Mouse (Mus musculus) regulatory T cell (primary cell): Measurements from ENCODE around the gene Mta1.

Experiments used
- in situ Hi-C: fragments of 300-600 bp; cut with MboI, MseI; formaldehyde crosslinking; loops from one replicate; pipeline ENCODE4 v1.15.1; 2025; ENCODE audit warnings: high pct_unique_total_duplicates

Mta1 gene

GRCm38 (mm10) chr12:113097749-113098281, at the start of gene Mta1:
TSS of gene Mta1 (plus strand) at chr12:113098278.
- in situ Hi-C loops = loop anchor here (5.0 kb wide), 1 partner anchor 81 kb away; no protein-coding TSS in a partner anchor

DNA sequence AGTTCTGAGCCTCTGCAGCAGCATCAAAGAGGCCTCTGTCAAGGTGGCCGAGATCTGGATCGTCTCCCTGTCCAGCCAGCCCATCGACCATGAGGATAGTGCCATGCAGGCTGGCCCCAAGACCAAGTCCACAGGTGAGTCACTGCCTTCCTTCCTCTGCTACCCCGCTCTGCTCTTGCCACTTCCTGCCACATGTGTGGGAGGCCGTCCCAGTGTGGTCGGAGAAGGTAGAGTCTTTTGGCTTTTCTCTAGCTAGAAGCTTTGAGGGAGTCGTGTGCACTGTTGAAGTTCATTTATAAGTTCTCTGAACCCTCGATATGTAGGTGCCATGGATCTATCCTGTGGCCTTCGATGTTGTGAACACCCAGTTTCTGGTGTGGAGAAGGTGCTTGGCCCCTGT, 48.2 kb upstream of the Mta1 start:
- in situ Hi-C loops = loop anchor here (5.0 kb wide), 1 partner anchor 33 kb away; no protein-coding TSS in a partner anchor

- in situ Hi-C loops = loop anchor here (5.0 kb wide), 1 partner anchor 33 kb away; no protein-coding TSS in a partner anchor
Measured at GRCm38 (mm10) chr12:113050671-113051070, 47.4 kb upstream of the Mta1 start.

DNA sequence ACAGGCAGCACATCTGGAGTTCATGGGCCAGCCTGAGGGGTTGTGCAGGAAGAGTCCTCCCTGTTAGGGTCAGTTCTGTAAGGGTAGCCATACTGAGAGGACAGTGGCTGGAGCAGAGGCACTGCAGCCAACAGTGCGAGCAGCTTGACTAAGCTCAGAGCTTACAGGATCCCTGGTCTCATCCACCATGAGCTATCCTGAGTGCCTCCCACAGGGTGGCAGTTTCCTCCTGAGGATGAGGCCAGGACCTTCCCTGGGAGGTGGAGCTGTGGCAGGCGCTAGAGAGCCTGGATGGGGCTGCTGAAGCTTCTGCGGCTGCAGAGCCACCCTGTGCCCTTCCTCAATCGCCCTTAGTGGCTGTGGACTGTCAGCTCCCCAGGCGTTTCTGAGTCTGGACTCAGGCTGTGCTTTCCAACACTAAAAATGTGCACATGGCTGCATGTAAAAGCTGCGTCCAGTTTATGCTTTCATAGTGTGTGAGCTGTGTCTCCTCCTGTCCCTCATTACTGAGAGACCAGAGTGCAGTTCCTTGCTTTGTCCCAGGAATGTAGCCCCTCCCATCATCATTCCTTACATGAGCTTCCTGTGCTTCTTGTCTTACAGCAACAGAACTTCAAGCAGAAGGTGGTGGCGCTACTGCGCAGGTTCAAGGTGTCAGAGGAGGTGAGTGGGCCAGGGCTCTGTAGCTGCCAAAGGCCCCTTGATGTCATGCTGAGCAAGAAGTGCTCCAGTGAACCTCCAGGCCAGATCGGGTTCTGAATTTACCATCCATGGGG, 46.3 kb upstream of the Mta1 start:
- in situ Hi-C loops = loop anchor here (5.0 kb wide), 1 partner anchor 35 kb away; no protein-coding TSS in a partner anchor

- in situ Hi-C loops = no loop called here
Measured at GRCm38 (mm10) chr12:113056089-113056488, 42.0 kb upstream of the Mta1 start.

GRCm38 (mm10) chr12:113060178-113060577, 37.9 kb upstream of the Mta1 start:
- in situ Hi-C loops = no loop called here

DNA sequence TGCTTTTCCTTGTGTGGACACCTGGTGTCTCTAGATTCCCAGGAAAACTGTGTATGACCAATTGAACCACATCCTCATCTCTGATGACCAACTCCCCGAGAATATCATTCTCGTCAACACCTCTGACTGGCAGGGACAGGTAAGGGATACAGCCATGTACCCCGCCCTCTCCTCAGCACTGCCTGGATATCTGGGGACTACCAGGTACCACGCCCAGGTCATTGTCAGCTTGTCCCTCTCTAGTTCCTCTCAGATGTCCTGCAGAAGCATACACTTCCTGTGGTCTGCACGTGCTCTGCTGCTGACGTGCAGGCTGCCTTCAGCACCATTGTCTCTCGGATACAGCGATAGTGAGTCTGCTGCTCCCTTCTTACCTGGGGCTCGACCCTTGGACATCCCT, 36.5 kb upstream of the Mta1 start:
- in situ Hi-C loops = no loop called here

DNA sequence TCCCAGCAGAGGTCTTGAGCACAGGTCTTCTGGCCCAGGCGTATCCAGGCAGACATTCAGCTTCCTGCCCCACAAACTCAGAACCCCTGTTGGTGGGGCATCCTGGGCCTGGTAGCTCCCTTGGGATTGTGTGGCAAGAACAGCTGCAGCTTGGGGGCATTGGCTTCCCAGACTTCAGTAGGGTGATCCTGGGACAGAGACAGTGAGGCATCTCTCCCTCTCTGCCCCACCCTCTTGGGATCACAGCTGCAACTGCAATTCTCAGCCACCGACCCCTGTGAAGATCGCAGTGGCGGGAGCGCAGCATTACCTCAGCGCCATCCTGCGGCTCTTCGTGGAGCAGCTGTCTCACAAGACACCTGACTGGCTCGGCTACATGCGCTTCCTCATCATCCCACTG, 35.9 kb upstream of the Mta1 start:
- in situ Hi-C loops = no loop called here

DNA sequence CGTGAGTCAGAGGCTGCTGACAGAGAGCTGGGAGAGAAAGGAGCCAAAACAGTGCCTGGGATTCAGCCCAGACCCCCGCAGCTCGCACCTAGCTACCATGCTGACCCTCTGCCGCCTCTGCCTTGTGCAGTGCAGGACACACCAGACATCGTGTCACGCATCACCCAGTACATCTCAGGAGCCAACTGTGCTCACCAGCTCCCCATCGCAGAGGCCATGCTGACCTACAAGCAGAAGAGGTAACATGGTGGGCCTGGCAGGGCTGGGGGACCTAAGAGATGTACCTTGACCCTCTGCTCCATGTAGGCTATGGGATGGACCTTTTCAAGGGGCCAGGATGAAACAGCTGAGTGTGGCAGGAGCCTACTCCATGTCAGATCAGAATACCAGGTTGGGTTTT, 34.4 kb upstream of the Mta1 start:
- in situ Hi-C loops = no loop called here

DNA sequence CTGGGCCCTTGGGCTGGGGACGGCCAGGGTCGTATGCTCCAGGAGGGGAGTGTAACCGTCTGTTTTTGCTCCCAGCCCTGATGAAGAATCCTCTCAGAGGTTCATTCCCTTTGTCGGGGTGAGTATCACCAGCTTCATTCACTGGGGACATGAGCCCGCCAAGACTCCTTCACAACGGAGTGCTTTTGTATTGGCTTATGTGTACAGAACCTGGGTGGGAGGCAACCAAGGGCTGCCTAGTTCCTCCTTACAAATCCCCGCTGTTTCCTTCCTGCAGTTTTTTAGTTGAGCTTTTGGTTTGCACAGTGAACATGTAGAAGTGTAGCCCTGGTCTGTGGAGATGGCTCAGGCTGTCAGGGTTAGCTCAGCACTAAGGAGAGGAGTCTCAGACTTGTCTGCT, 30.1 kb upstream of the Mta1 start:
- in situ Hi-C loops = no loop called here

GRCm38 (mm10) chr12:113069389-113069788, 28.7 kb upstream of the Mta1 start:
- in situ Hi-C loops = no loop called here

GRCm38 (mm10) chr12:113071321-113071720, 26.8 kb upstream of the Mta1 start:
- in situ Hi-C loops = loop anchor here (10.0 kb wide), 1 partner anchor 67 kb away; the partner anchor contains the start of gene Brf1

- in situ Hi-C loops = loop anchor here (10.0 kb wide), 1 partner anchor 67 kb away; the partner anchor contains the start of gene Brf1
Measured at GRCm38 (mm10) chr12:113071827-113072226, 26.3 kb upstream of the Mta1 start.

DNA sequence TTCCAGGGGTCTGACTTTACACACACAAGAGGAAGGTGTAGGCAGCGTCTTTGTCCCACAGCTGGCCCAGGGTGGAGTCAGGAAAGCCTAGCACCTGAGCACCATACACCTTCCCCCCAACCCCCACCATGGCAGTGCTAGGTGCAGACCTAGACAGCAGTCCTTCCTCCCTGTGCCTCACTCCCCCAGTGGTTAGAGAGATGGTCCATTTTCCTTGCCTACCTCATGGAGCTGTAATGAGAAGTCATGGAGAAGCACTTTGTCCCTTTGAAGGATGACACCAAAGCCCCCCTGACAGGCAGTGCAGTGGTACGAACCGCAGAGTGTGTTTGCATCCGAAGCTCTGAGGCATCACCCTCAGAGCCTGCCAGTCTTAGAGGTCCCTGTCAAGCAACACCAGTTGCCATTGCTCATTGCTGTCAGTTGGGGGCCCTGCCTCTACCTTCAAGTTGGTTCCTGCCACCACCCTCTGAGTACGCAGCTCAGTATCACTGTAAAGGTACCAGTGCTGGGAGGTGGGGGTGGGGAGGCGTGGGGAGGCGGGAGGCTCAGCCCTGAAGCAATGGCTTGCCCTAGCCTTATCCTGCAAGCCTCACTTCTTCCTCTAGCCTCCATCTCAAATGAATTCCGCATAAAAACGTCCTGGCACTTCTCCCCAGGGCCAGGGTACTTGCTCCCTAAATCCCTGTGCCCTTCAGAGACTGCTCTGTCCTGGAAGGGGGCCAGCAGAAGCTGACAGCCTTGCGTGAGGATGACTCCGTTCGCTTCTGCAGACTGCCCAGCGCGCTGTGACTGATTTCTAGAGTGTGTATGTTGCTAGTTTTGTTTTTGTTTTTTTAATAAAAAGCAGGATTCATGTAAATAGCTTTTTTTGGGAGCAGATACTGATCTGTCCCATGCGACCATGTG, 24.4 kb upstream of the Mta1 start:
- in situ Hi-C loops = loop anchor here (10.0 kb wide), 1 partner anchor 69 kb away; the partner anchor contains the start of gene Brf1

GRCm38 (mm10) chr12:113074329-113075062, 23.6 kb upstream of the Mta1 start, which contains the start of gene Tex22:
TSS of gene Tex22 (plus strand) at chr12:113074502.
- in situ Hi-C loops = loop anchor here (10.0 kb wide), 1 partner anchor 70 kb away; the partner anchor contains the start of gene Brf1

DNA sequence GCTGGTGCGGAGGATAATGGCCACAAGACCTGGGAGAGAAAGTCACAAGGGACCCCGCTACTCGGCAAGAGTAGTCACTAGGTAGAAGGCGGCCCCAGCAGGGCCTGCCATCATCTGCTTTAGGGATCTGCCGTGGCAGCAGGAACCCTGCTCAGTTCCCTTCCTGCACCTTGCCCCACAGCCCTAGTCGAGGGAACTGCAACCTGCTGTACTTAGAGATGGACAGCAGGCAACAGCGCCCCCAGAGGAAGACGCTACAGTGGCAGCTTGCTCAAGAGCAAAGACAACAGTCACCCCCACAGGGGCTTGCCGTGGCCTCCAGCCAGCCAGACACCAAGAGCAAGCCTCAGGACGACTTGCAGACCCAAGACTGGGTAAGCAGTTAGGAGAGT, 23.0 kb upstream of the Mta1 start:
- in situ Hi-C loops = loop anchor here (10.0 kb wide), 1 partner anchor 70 kb away; the partner anchor contains the start of gene Brf1

- in situ Hi-C loops = loop anchor here (10.0 kb wide), 1 partner anchor 71 kb away; the partner anchor contains the start of gene Brf1
Measured at GRCm38 (mm10) chr12:113075486-113075885, 22.6 kb upstream of the Mta1 start.

GRCm38 (mm10) chr12:113087276-113087675, 10.8 kb upstream of the Mta1 start:
- in situ Hi-C loops = no loop called here

GRCm38 (mm10) chr12:113088026-113088425, 10.1 kb upstream of the Mta1 start:
- in situ Hi-C loops = no loop called here

DNA sequence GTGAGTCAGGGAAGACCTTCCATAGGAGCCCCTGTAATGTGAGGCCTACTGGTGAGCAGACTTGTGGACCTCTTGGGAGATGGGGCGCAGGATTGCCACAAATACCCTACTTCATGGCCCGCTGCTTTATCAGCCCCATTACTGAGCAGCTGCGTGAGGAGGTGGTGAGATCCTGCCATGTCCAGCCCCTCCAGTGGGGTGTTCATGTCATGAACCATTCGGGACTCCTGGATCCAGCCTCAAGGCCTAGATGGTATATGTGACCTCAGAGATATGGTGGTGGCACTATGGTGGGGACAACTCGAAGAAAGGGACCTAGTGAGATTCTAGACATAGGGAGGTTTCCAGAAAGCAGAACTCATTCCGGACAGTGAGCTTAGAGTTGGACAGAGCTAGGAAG, 9.0 kb upstream of the Mta1 start:
- in situ Hi-C loops = no loop called here

DNA sequence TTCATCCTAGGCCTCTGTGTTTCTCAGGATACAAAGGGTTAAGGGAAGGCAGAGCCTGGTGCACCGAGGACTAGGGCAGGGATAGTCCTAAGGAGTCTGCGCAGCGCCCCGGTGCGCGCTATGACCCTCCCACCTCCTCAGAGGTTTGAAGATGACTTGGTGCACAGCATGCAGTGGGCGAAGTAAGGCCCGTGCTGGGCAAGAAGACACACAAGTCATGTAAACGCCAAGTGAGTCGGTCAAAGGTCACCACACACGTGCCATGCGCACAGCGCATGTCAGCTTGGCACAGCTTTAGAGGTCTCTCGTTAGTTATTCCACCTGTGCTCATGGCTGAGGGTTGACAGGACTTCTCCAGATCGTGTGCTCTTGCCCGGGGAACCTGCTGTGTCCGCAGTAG, 8.0 kb upstream of the Mta1 start:
- in situ Hi-C loops = no loop called here
